Mouse (Mus musculus) limb, embryonic 15.5 days (tissue): Measurements from ENCODE around the gene Rfx4. TPM values are rescaled to one million over a fixed set of nuclear protein-coding genes. Genes with fewer than 3 reads are reported as not detected.

Source experiments
- ATAC-seq: fragments of 200-750 bp; cut with Nextera tagmentation; 2 replicates; pipeline ENCODE4 v1.8.0; 2017; ENCODE audit warnings: low read depth, moderate TSS enrichment; ENCODE audit not compliant: insufficient number of reproducible peaks, low FRiP score, low TSS enrichment
- H3K27ac ChIP-seq: fragments of 300-500 bp; sonication (generic); 2 replicates; pipeline ENCODE4 v1.5.1; 2015; ENCODE audit warnings: moderate library complexity, mild to moderate bottlenecking, inconsistent platforms
- H3K27me3 ChIP-seq: fragments of 300-500 bp; sonication (generic); 2 replicates; pipeline ENCODE4 v1.6.1; 2015; ENCODE audit warnings: inconsistent platforms
- H3K36me3 ChIP-seq: fragments of 300-500 bp; sonication (generic); 2 replicates; pipeline ENCODE4 v1.6.1; 2015; ENCODE audit warnings: inconsistent platforms
- H3K4me1 ChIP-seq: fragments of 300-500 bp; sonication (generic); 2 replicates; pipeline ENCODE4 v1.6.1; 2015; ENCODE audit warnings: inconsistent platforms
- H3K4me2 ChIP-seq: fragments of 300-500 bp; sonication (generic); 2 replicates; pipeline ENCODE4 v1.6.1; 2015; ENCODE audit warnings: mild to moderate bottlenecking, inconsistent platforms
- H3K4me3 ChIP-seq: fragments of 300-500 bp; sonication (generic); 2 replicates; pipeline ENCODE4 v1.5.1; 2015; ENCODE audit warnings: mild to moderate bottlenecking, inconsistent platforms
- H3K9ac ChIP-seq: fragments of 300-500 bp; sonication (generic); 2 replicates; pipeline ENCODE4 v1.6.1; 2015; ENCODE audit warnings: inconsistent platforms
- H3K9me3 ChIP-seq: fragments of 300-500 bp; sonication (generic); 2 replicates; pipeline ENCODE4 v1.6.1; 2016; ENCODE audit warnings: inconsistent platforms
- WGBS: fragments of 180-500 bp; shearing (Covaris S2); methylation state at CpG from one replicate; pipeline ENCODE4 v1.1.7; 2015; 5-methylcytosine and 5-hydroxymethylcytosine counted together
- polyA plus RNA-seq: library from polyadenylated mRNA; unstranded; fragments of >200 nt; fragmentation: Nextera tagmentation; extraction: Ambion mirVana; gene quantifications from 2 replicates; pipeline ENCODE4 v1.2.1, GENCODE M21; 2015

The Rfx4 gene
- polyA plus RNA-seq, 1 experiment from 2014 or later, result 0.24 TPM

DNA sequence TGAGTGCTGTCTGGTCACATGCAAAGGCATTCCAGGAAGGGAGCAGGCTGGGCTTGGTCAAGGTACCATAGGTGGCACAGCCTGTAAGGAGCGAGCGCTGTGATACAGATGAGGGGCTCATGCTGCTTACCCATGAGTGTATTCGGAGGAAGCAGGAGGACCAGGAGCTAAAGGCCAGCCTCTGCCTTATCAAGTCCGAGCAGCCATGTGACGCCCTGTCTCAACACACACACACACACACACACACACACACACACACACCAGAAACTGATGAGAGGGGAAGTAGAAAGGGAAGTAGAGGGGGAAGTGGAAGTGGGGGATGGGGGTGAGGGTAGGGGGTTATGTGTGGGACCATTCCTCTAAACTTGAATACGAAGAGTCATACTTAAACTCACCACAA lies 45.7 kb downstream of the Rfx4 start:
- ATAC-seq, result no peak
- Histone ChIP-seq H3K4me1 (no peaks in the 10 kb centered on the region), H3K36me3 (no peaks in the 10 kb centered on the region), H3K4me2 (no peak overlapping the region), H3K4me3 (no peak overlapping the region), H3K27me3 (no peaks in the 10 kb centered on the region), H3K9me3 (no peaks in the 10 kb centered on the region), H3K27ac (no peak overlapping the region), H3K9ac (no peak overlapping the region)
- 82% methylated on average over 6 of the region's 6 CpGs for WGBS

DNA sequence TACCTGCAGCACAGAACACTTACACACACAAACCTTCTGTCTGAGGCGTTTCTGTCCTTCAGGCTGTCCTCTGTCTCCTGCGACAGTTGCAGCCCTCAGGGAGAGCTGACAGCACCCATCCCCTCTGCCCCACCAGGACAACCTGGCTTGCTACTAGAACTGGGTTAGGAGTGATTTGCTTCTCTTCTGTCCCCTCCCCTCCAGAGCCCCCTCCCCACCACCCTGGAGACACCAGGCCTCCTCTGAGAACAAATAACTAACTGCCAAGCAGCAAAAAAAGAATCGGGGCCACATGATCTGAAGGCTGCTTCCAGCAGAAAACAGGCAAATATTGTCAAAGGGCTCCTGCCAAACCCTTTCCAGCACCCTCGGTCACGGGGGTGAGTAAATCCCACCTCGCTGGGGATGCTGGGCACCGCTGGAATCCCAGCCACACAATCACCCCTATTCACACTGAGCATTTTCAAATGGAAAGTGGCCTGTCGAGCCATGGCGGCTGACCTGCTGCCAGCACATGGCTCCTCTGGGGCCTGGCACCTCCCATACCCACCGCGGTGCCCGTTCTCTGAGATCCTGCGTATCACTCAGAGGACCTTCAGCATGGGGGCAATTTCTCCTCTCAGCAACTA lies 47.5 kb downstream of the Rfx4 start:
- H3K9ac ChIP-seq, result no peak overlapping the region

DNA sequence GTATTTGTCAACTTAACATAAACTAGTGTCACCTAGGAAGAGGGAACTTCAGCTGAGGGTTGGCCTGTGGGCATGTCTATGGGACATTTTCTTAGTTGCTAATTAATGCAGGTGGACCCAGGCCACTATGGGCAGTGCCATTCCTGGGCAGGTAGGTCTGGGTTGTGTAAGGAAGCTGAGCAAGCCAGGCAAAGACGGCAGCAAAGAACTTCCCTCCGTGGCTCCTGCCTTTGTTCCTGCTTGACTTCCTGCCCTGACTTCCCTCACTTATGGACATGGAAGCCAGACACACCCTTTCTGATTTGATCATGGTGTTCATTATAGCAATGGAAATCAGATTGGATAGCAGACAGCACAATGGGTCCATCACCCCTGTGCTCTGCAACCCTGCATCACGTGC lies 49.7 kb downstream of the Rfx4 start:
- no peak overlapping the region for H3K4me3 ChIP-seq
- H3K36me3 ChIP-seq, result no peaks in the 10 kb centered on the region
- 80% methylated on average over 3 of the region's 3 CpGs for WGBS
- H3K4me2 ChIP-seq, result no peak overlapping the region
- H3K27ac ChIP-seq, result no peak overlapping the region
- no peak overlapping the region for H3K9ac ChIP-seq
- H3K4me1 ChIP-seq, result no peaks in the 10 kb centered on the region
- H3K9me3 ChIP-seq, result no peaks in the 10 kb centered on the region
- no peaks in the 10 kb centered on the region for H3K27me3 ChIP-seq
- no peak for ATAC-seq

More for the DNA sequence above, 47.5 kb downstream of the Rfx4 start:
- no peaks in the 10 kb centered on the region for H3K36me3 ChIP-seq
- H3K4me1 ChIP-seq, result no peaks in the 10 kb centered on the region
- H3K9me3 ChIP-seq, result no peaks in the 10 kb centered on the region
- WGBS, result 62% methylated on average over 13 of the region's 13 CpGs
- H3K4me2 ChIP-seq, result no peak overlapping the region
- H3K4me3 ChIP-seq, result no peak overlapping the region
- H3K27ac ChIP-seq, result no peak overlapping the region
- no peaks in the 10 kb centered on the region for H3K27me3 ChIP-seq
- peak; percentile 61; the same call in 1 of the 2 replicates for ATAC-seq

DNA sequence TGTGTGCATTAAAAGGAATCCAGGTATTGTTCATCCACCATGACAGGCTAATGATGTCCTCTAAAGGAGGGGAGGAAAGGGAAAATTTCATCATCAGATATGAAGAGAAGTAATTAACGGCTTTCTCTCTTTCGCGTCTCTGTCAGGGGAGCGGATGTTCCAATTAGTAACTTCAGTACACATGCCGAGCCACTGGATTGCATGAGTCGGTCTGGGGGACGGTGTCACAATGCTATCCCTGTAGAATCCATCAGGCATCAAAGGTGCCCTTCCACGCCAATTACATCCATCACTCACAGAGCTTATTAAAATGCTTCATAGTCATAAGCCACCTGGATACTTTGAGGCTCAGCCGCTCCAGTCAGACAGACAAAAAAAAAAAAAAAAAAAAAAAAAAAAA lies 51.3 kb downstream of the Rfx4 start:
- Histone ChIP-seq H3K4me3 (no peak overlapping the region), H3K36me3 (no peaks in the 10 kb centered on the region), H3K9ac (no peak overlapping the region), H3K4me1 (no peaks in the 10 kb centered on the region), H3K4me2 (no peak overlapping the region), H3K27me3 (no peaks in the 10 kb centered on the region), H3K27ac (no peak overlapping the region), H3K9me3 (no peaks in the 10 kb centered on the region)
- WGBS, result 81% methylated on average over 9 of the region's 9 CpGs
- no peak for ATAC-seq

DNA sequence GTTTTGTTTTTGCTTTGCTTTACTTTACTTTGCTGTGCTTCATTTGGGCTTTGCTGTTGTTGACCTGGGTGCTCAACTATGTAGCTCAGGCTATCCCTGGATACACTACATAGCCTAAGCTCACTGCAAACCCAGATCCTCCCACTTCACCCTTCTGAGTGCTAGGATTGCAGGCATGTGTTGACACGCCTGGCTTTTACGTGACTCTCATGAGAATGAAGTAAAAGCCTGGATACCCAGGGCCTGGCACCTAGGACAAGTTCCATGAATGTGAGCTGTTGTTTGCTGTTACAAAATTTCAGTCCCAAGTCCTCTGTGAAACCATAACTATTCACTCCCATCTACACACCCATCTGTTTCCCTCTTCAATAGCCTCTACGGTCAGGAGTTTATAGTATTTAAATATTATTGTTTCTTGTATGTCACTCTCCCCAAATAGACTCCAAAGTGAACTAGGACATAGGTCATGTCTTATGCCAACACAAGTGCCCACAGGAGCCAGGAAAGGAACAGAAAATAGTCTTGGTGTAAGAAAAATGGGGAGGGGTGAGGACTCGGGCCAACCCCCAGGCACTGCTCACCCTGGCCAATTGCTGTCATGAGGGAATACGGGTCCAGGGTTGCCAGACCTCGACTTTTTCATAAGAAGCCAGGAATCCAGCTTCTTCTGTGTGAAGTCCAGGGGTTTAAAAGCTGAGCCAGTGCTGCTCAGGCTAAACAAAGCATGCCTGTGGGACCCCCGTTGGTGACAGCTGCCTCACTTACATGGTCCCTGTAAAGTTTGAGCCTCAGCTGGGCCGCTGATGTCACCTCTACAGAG lies 54.4 kb downstream of the Rfx4 start:
- no peaks in the 10 kb centered on the region for H3K27me3 ChIP-seq
- ATAC-seq, result no peak
- no peak overlapping the region for H3K9ac ChIP-seq
- no peak overlapping the region for H3K4me3 ChIP-seq
- WGBS, result 68% methylated on average over 8 of the region's 8 CpGs
- no peak overlapping the region for H3K4me2 ChIP-seq
- no peaks in the 10 kb centered on the region for H3K4me1 ChIP-seq
- H3K36me3 ChIP-seq, result no peaks in the 10 kb centered on the region
- no peak overlapping the region for H3K27ac ChIP-seq
- no peaks in the 10 kb centered on the region for H3K9me3 ChIP-seq

GRCm38 (mm10) chr10:84811171-84811912 lies 55.5 kb downstream of the Rfx4 start:
- no peaks in the 10 kb centered on the region for H3K36me3 ChIP-seq
- H3K27me3 ChIP-seq, result no peaks in the 10 kb centered on the region
- ATAC-seq, result no peak
- no peak overlapping the region for H3K4me3 ChIP-seq
- H3K9ac ChIP-seq, result no peak overlapping the region
- H3K9me3 ChIP-seq, result no peaks in the 10 kb centered on the region
- no peaks in the 10 kb centered on the region for H3K4me1 ChIP-seq
- 90% methylated on average over 11 of the region's 11 CpGs for WGBS
- H3K27ac ChIP-seq, result no peak overlapping the region
- H3K4me2 ChIP-seq, result no peak overlapping the region

GRCm38 (mm10) chr10:84811913-84812295 lies 56.0 kb downstream of the Rfx4 start:
- Histone ChIP-seq H3K36me3 (no peaks in the 10 kb centered on the region), H3K27ac (no peak overlapping the region), H3K4me3 (no peak overlapping the region), H3K9me3 (no peaks in the 10 kb centered on the region), H3K4me1 (no peaks in the 10 kb centered on the region), H3K4me2 (no peak overlapping the region), H3K27me3 (no peaks in the 10 kb centered on the region), H3K9ac (no peak overlapping the region)
- WGBS, result 63% methylated on average over 2 of the region's 2 CpGs
- no peak for ATAC-seq

- H3K27ac ChIP-seq, result no peak overlapping the region
- H3K4me2 ChIP-seq, result no peak overlapping the region
- H3K4me1 ChIP-seq, result no peaks in the 10 kb centered on the region
- ATAC-seq, result no peak
- WGBS, result 64% methylated on average over 4 of the region's 4 CpGs
- no peaks in the 10 kb centered on the region for H3K36me3 ChIP-seq
- H3K9me3 ChIP-seq, result no peaks in the 10 kb centered on the region
- no peaks in the 10 kb centered on the region for H3K27me3 ChIP-seq
- no peak overlapping the region for H3K4me3 ChIP-seq
- H3K9ac ChIP-seq, result no peak overlapping the region
Measured at GRCm38 (mm10) chr10:84815676-84816436, 60.0 kb downstream of the Rfx4 start.

DNA sequence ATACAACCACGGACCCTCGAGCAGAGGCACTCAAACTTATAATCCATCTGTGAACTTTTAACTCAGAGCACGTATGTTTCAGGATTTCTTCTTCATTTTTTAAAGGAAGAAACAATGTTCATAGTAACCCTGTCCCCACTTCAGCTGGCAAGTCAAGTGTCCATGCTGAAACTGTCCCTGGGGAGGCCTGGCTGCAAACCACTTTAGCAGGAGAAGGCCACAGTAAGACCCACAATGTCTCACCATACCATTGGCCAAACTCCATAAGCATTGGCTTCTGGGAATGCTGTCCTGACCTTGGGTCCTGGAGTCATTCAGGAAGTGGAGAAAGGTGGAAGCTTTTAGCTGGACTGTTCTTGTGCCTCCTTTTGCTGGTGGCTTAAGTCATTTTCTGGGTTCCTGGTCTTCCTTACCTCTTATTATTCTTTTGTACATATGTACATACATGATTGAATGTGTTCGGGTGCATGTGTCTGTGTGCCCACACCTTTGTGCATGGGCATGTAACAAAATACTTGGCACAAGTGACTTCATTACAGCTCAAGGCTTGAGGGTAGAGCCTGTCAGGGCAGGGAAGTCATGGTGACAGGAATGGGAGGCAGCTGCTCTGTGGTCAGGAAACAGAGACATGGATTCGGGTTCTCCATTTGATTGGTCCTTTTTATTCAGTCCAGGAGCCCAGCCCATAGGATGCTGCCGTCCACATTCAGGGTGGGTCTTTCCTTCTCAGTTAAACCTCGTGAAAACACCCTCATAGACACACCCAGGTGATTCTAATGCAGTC lies 61.4 kb downstream of the Rfx4 start:
- WGBS, result 80% methylated on average over 7 of the region's 7 CpGs
- H3K9ac ChIP-seq, result no peak overlapping the region
- no peaks in the 10 kb centered on the region for H3K27me3 ChIP-seq
- no peak overlapping the region for H3K4me2 ChIP-seq
- H3K9me3 ChIP-seq, result no peaks in the 10 kb centered on the region
- no peaks in the 10 kb centered on the region for H3K36me3 ChIP-seq
- H3K27ac ChIP-seq, result no peak overlapping the region
- no peaks in the 10 kb centered on the region for H3K4me1 ChIP-seq
- no peak overlapping the region for H3K4me3 ChIP-seq
- no peak for ATAC-seq

GRCm38 (mm10) chr10:84819669-84820068 lies 63.8 kb downstream of the Rfx4 start:
- no peak overlapping the region for H3K9ac ChIP-seq
- H3K9me3 ChIP-seq, result no peaks in the 10 kb centered on the region
- no peaks in the 10 kb centered on the region for H3K36me3 ChIP-seq
- 36% methylated on average over 6 of the region's 6 CpGs for WGBS
- H3K4me2 ChIP-seq, result no peak overlapping the region
- peaks cover 5% of the 10 kb centered on the region; the same call in 1 of the 2 replicates for H3K4me1 ChIP-seq
- H3K27me3 ChIP-seq, result no peaks in the 10 kb centered on the region
- no peak overlapping the region for H3K4me3 ChIP-seq
- H3K27ac ChIP-seq, result no peak overlapping the region
- no peak for ATAC-seq

DNA sequence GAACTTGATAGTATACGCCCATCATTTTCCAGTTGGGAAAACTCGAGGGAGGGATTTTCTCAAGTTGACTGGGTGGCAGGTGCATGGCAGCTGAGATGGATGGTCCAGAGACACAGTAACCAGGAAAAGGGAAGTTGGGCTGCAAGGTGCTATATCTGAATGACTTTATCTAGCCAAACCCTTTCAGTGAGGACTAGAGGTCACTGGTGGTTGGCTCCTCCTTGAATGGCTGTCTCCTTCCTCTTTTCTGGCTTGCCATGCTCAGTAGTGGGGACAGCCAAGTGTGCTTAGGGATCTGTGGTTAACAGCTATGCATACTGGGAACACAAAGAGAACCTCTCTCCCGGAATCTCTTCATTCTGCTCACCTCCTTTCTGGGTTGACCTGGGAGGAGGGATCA lies 64.4 kb downstream of the Rfx4 start:
- Histone ChIP-seq H3K4me3 (no peak overlapping the region), H3K9me3 (no peaks in the 10 kb centered on the region), H3K36me3 (no peaks in the 10 kb centered on the region), H3K9ac (no peak overlapping the region), H3K4me2 (no peak overlapping the region), H3K27ac (no peak overlapping the region), H3K4me1 (peaks cover 5% of the 10 kb centered on the region; the same call in 1 of the 2 replicates), H3K27me3 (no peaks in the 10 kb centered on the region)
- ATAC-seq, result no peak
- 70% methylated on average over 3 of the region's 3 CpGs for WGBS
